Mouse (Mus musculus) adrenal gland, postnatal 14 days (tissue): ENCODE measurements at regions not wholly inside any gene's neighbourhood (a gene's known extent, or its start where the extent isn't known, plus 50 kb on each side); places are given as distances from the start of the nearest gene placed in this dataset.
A peak's percentile ranks its signal among the peaks of the same experiment; 100 is the strongest.

ENCODE experiments used
- DNase-seq: peaks from one replicate; pipeline ENCODE4 v3.0.0; 2021; ENCODE audit warnings: mixed read lengths

GRCm38 (mm10) chr7:79201246-79201645 lies 52.4 kb upstream of the Mfge8 start:
- DNase-seq: no peak

- DNase-seq: peak; percentile 76
These were observed 53.5 kb upstream of the Mfge8 start for GRCm38 (mm10) chr7:79202336-79202735.

GRCm38 (mm10) chr7:79203481-79203880 lies 54.6 kb upstream of the Mfge8 start:
- peak; percentile 51 for DNase-seq

DNA sequence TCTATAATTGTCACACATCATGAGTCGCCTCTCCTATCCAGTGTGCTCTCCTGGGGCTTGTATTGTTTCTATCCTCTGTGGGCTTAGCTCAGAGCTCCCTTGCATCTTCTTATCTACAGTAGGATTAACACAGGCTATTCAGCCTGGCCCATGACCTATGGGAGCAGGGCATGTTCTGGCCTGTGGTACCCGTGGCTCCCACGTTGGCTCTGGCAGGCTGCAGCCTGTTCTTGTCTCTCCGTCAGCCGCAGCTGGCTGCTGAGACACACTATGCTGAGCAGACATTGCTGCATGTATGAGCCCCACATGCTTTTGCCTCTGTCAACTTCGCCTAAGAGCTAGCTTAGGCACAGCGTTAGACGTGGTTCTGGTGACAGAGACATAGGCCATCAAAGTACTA lies 58.3 kb upstream of the Mfge8 start:
- no peak for DNase-seq

DNA sequence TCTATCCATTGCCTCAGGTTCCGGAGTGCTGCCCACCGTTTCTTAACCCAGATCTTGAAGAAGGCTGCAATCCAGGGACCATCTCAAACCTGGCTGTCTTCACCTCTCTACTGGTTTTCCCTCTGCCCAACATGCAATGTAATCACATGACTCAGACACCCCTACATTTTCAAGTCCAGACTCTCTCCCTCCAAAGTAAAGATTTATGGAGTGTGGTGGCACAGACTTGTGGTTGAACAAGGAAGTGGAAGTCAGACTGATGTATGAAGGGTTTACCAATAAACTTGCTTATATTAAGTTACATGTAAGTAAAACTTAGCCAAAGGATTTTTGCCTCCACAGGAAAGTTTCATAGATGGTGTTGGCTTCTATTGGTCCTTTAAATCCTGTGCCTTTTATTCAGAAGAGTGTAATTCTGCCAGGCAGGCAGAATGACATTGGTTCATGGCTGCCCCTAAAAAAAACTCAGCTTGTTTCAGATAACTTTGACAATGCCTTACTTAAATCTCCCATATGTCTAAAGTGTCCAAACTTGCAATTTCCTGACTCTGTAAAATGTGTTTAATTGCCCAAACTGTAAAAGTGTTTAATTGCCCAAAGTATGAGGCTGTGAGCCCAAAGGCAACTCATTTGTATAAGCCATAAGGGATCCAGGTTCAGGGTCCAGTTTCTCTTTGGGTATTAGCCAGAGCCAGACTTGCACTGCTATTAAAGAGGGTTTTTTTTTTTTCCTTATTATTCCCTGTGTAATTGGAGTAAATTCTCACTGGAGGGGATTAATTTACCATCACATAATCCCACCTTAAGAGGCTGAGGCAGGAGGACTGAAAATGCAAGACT lies 61.7 kb upstream of the Mfge8 start:
- DNase-seq: no peak

DNA sequence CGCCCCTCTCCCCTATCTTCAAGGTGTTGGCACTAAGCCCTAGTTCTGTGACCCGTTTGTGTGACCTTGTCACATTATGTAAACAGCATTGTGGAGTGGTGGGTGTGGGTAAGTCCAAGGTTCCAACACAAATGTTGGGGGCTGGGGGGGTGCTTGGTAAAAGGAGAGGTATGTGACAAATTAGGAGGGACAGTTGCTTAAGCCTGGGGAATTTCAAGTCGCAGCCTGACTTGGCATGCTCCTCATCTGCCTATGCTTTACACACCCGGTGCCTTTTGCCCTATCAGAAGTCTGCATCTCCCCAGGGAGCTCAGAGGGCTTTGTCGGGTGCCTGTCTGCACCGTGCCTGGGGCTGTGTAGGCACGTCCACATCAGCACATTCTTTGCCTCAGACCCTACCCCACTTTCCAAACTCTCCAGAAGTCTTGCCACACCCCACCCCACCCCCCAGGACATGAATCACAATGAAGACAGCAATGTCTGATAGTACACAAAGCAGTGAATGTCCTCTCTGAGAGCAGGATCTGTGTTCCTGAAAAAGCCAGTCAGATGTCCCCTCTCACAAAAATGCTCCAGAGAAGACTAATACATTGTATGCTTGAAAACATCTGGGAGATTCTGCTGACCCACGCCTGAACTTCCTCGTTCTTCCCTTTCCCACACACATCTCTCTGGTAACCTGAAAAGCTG lies 61.6 kb upstream of the Abhd2 start:
- peak; percentile 68 for DNase-seq

DNA sequence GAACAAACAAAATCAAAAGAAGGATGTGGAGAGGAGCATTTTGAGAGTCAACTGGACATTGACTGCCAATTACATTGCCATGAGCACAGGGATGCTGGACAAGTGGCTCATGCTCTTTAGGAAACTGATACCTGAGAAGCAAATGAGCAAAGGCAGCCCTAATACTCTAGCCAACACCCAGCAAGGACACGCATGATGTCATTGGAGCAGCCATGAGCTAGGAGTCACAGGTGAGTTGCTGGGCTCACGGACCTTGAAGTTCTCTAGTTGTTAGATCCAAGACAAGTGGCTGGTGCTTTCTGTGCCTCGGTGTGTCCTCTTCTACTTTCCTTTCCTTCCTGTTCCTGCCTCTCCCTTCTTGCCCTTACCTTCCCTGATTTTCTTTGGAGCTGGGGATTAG lies 60.8 kb upstream of the Abhd2 start:
- DNase-seq: no peak

DNA sequence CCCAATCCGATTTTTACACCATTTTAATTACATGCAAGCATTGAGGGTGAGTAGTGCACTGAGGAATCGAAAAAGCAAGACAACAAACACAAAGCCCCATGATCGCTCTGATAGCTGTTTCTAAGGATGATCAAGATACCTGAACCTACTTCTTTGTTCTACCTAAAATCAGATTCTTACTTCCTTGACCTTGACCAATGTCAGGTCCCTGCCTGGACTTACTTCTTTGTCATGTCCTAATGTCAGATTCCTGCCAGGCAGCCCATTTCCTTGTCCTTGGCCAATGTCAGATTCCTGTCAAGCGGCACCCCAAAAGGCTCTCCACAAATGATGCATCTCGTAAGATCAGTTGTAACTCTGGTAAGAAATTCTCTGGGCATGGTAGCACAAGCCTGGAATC lies 58.0 kb upstream of the Abhd2 start:
- DNase-seq: no peak

- no peak for DNase-seq
These were observed 55.8 kb upstream of the Abhd2 start for GRCm38 (mm10) chr7:79217232-79217631.

- DNase-seq: no peak
These were observed 50.2 kb upstream of the Abhd2 start for GRCm38 (mm10) chr7:79222626-79223335.
